Mouse (Mus musculus): ENCODE measurements around the gene Snx14.
"Not testable (repeated sequence)": the region's sequence is repeated elsewhere in the genome, so short reads cannot be mapped to it uniquely, and the experiment has no call there.

- TF ChIP-seq CTCF (IDR thresholded peaks at IDR 0.05; ENCODE audit: low read depth, low read length); GATA2 (IDR thresholded peaks at IDR 0.05; ENCODE audit: borderline replicate concordance, low read depth, low read length); POLR2AphosphoS5 (IDR thresholded peaks at IDR 0.05; ENCODE audit: insufficient replicate concordance, low read depth, low read length): not testable (repeated sequence)
Observed at GRCm38 (mm10) chr9:88461017-88461416, 22.3 kb upstream of the Snx14 start.
